Mouse (Mus musculus) kidney, postnatal 25 days (tissue): ENCODE results near the gene Cylc1.

ENCODE experiments used
- DNase-seq, 2 experiments: peaks; one replicate each; pipeline ENCODE4 v3.0.0; 2021; ENCODE audit warnings: mixed read lengths in 2 of 2

Gene Cylc1

GRCm38 (mm10) chrX:111110118-111110517 is at the start of gene Cylc1:
Gene Cylc1 (plus strand): TSS chrX:111110418.
- DNase-seq = no peak

DNA sequence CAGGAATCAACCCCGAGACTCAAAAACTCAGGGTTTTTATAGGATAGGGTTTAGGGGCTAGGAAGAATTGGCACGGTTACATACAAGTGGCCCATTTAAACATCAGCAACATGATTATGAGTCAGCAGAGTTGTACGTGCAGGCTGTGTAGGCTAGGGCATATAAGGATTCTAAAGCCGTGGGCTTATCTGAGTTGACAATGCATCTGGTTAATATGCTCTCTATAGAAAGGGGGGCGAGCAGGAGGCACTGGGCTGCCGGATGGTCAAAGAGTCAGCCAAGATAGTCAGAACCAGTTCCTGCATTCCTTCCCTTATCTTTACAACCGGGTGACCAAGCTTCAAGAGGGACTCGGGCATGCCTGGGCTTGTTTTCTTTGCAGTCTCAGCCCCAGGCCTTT is 31.5 kb upstream of the Cylc1 start:
- no peak for DNase-seq

GRCm38 (mm10) chrX:111168040-111168439 is 57.8 kb downstream of the Cylc1 start, which contains the start of gene Gm10112:
Gene Gm10112 (plus strand): TSS chrX:111168340.
- DNase-seq = no peak
